Mouse (Mus musculus) frontal cortex, adult (tissue): ENCODE results near the gene Tmem178b.

Experiments
- ATAC-seq: cut with Nextera tagmentation; 2 replicates; pipeline ENCODE4 v1.9.2; 2017; ENCODE audit warnings: mild to moderate bottlenecking, moderate library complexity, mixed read lengths; ENCODE audit not compliant: low TSS enrichment

Tmem178b gene

GRCm38 (mm10) chr6:40015711-40016460 lies 142.8 kb downstream of the Tmem178b start:
- ATAC-seq, result peak; percentile 58

GRCm38 (mm10) chr6:40019396-40019795 lies 146.3 kb downstream of the Tmem178b start:
- no peak for ATAC-seq

DNA sequence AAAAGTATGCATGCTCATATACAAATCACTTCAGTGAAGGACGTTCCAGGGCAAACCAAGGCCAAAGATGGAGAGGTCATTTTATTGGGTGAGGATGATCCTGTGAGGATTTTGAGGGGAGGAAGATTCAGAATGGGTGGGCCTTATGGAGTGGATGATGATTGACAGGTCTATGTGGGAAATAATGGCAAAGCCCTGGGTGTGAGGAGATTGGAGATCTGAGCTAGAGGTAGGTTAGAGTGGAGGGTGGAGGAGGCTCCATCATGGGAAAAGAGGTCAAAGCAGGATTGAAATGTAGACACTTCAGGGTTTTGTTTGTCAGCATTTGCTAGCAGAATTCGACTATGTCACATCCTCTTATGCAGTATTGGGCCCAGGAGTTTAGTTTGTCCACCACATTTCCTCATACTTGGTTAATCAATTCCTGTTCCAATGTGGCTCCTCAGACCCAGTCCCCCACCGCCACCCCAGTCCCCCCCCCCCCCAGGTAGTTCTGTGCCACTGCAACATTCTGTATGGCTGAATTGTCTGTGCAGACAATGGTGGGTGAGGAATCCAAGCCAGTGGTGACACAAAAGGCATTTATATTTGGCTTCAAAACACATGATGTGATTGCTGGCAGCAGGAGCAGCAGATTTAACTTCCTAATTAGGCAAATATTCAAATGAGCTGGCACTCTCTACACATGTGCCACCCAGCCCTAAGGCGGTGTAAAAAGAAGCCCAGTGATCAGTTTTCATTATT lies 150.7 kb downstream of the Tmem178b start:
- ATAC-seq, result peak; percentile 81

DNA sequence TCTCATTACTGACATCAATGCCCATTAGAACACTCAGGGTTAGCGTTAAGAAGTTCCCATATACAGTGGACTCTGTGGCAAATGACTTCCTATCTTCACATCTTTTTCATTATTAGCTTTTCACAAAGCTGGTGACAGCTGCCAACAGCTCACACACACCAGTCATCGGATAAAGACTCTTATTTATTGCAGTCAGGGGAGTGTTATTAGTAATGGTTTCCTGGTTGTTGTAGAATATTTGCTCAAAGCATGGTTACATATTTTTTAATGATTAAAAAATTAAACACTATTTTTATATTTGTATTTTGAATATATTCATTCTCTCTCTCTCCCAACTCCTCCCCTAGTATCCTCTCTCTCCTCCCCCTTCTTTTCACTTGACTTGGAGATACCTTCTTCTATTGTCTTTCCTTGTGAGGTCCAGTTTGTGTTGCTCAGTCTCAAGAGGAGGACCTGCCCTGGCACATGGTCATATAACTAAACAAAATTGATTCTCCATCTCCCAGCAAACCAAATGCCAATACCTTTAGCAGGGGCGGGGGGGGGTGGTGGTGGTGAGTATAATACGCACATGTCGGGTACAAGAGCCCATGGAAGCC lies 151.4 kb downstream of the Tmem178b start:
- peak; percentile 8; the same call in 1 of the 2 replicates for ATAC-seq

DNA sequence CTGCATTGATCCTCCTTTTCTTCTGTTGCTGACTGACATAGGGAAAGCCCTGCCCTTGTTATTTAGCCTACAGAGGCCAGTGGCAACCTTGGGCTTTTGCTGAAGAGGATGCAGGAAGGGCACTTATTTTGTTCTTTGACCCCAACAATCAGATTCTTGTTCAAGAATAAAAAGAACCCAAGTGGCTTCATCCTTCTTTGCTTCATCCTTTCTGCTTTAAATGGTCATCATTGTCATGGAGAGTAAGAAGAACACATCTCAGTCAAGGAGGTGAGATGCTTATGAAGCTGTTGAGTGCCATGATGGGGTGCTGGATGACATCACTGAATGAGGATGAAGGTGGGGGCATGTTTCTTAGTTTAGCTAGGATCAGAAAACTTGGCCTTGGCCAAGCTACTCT lies 159.8 kb downstream of the Tmem178b start:
- ATAC-seq, result no peak

- no peak for ATAC-seq
These were observed 160.9 kb downstream of the Tmem178b start for GRCm38 (mm10) chr6:40033935-40034334.

DNA sequence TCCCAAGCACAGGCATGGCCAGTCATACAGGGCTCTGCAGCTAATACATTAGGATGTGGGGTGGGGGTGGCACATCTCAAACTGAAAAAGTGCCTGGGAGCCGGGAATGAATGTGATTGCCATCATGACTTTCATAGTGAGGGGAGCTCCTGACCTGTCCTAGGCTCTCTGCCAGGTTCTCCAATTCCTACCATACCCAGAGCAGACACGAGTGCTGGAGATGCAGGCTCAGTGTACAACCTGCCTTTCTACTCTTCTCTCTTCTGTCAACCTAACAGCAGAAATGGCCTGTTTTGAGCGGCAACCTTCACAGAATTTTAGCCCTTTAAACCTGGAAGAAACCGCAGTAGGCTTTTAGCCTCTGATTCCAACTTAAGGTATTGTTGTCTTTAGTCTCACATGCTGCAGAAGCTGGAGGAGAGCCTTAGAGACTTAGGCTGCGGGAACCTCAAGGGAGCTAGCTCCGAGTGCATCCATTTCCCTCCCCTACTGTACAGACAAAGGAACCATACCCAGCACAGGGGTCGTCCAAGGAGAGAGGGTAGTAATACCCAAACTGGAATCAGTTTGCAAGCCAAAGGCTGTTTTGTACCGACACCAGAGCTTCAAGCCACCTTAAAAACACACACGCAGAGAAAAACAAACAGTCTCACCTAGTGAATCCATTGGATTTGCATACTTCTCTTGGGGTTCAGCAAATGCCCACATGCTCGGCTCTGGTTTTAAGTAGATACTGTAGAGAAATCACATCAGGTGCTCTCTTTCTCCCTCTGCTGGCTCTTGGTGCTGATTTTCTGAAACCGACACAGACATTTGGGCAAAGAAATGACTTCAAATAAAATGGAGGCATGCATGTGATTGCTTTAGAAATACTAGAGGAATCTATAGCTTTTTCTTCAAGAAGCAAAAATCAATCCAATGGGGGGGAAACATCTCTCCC lies 176.2 kb downstream of the Tmem178b start:
- peak; percentile 74 for ATAC-seq

GRCm38 (mm10) chr6:40049909-40050484 lies 176.9 kb downstream of the Tmem178b start:
- peak; percentile 68 for ATAC-seq

- ATAC-seq, result peak; percentile 60
These were observed 178.6 kb downstream of the Tmem178b start for GRCm38 (mm10) chr6:40051698-40052097.

DNA sequence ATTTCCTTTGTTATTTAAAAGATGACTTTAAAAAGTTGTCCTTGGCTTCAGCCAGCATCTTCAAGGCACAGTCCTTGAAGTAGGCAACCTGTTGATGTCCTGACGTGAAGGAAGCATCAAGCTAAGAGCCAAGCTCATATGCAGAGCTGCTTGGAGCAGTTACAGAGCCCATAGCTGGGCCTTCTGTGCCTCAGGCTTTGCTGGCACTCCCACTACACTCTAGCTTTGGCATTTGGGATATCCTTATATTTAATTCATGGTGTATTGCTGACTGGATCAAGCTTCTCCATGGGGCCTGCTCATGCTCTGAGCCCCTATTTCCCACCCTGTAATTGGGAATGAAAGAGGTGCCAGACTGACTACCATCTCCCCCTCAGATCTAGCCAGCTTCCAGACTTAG lies 179.5 kb downstream of the Tmem178b start:
- ATAC-seq, result no peak

- no peak for ATAC-seq
These were observed 186.4 kb downstream of the Tmem178b start for GRCm38 (mm10) chr6:40059466-40059865.

DNA sequence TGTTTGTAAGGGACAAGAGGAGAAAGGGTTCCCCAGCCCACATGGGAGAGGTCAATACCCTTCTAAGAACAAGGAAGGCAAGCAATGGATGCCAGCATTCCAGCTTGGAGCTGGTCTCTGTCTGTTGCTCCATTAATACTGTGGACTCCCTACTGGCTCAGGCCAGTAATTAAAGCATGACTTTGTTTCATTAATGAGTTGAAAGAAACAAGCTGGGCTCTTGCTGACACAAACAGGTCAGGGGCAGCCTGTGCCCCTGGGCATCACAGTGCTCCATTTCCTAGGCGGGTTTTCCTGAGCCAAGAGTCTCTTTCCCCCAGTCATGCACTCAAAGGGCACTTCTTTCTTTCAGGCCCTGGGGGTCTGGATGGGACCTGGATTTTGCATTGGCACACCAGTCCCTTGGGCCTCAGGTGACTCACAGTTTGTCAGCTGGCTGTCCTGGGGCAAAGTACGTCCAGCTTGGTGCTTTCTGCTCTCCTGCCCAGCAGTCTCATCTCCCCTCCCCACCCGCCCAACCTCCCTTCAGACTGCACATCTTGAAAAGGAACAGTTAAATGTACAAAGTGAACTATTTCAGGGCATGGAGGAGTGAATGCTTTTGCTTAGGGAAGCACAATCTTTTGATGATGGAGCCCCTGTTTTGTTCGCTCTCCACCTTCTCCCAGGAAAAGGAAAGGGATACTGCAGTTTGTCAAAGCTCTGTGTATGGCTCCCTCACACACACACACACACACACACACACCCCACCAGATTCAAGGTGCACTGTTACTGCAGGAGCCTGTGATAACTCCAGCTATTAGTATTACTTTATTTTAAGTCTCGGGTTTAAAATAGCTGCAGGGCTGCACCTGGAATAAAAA lies 188.5 kb downstream of the Tmem178b start:
- 0 out of 2 replicates have a peak, but pooled peaks have one; percentile 22 for ATAC-seq

GRCm38 (mm10) chr6:40062190-40062501 lies 189.1 kb downstream of the Tmem178b start:
- ATAC-seq, result 0 out of 2 replicates have a peak, but pooled peaks have one; percentile 20

- ATAC-seq, result no peak
These were observed 190.4 kb downstream of the Tmem178b start for GRCm38 (mm10) chr6:40063438-40063837.

GRCm38 (mm10) chr6:40063899-40064298 lies 190.8 kb downstream of the Tmem178b start:
- ATAC-seq, result no peak

GRCm38 (mm10) chr6:40064342-40064741 lies 191.3 kb downstream of the Tmem178b start:
- no peak for ATAC-seq

GRCm38 (mm10) chr6:40068467-40068866 lies 195.4 kb downstream of the Tmem178b start:
- ATAC-seq, result no peak

GRCm38 (mm10) chr6:40071007-40071406 lies 197.9 kb downstream of the Tmem178b start:
- ATAC-seq, result peak; percentile 79

GRCm38 (mm10) chr6:40076089-40076488 lies 203.0 kb downstream of the Tmem178b start:
- ATAC-seq, result no peak

DNA sequence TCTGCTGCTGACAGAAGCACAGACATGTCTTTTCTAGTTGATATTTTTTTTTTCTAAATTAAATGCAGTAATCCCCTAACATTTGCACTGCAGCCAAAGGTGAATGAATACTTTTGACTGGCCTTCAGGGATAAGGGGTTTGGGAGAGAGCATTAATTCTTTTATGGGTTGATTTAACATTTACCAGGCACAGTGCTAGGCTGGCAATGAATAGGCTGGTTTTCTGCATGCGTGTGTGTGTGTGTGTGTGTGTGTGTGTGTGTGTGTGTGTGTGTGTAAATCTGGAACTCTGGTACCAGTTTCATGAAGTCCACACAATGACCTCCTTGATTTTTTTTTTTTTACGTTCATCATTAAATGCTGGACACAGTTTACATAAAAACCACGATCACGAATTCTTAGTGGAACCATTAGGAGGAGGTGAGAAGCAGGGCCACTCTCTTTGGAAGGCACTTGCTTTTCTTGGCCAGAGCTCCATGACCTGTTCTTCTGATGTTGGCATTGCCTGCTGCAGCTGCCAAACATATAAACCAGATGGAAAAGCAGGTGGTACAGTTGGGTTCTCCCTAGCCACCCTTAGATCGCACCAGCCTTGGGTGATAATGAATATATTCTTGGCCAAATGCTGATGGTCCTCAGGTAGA lies 203.7 kb downstream of the Tmem178b start:
- ATAC-seq, result no peak
